Mouse (Mus musculus) embryonic facial prominence, embryonic 14.5 days (tissue): Measurements from ENCODE around the gene Gm48551. TPM values are rescaled to one million over a fixed set of nuclear protein-coding genes. Genes with fewer than 3 reads are reported as not detected.

ENCODE experiments used
- ATAC-seq: fragments of 200-750 bp; cut with Nextera tagmentation; 2 replicates; pipeline ENCODE4 v1.8.0; 2017; ENCODE audit warnings: low read depth, moderate number of reproducible peaks, moderate TSS enrichment
- DNase-seq: peaks from one replicate; pipeline ENCODE4 v3.0.0-alpha.2; 2015; ENCODE audit warnings: low spot score
- H3K27ac ChIP-seq: fragments of 300-500 bp; sonication (generic); replicated peaks from 2 replicates; pipeline ENCODE4 v1.5.1; 2014; ENCODE audit warnings: low read depth, mild to moderate bottlenecking, low read length, moderate library complexity
- H3K27me3 ChIP-seq: fragments of 300-500 bp; sonication (generic); replicated peaks from 2 replicates; pipeline ENCODE4 v1.6.1; 2014; ENCODE audit warnings: low read length; ENCODE audit not compliant: control insufficient read depth, insufficient read depth
- H3K36me3 ChIP-seq: fragments of 300-500 bp; sonication (generic); 2 replicates; pipeline ENCODE4 v1.6.1; 2014; ENCODE audit warnings: low read length, mixed read lengths; ENCODE audit not compliant: control insufficient read depth, insufficient read depth
- H3K4me1 ChIP-seq: fragments of 300-500 bp; sonication (generic); 2 replicates; pipeline ENCODE4 v1.6.1; 2014; ENCODE audit warnings: antibody characterized with exemption, low read length; ENCODE audit not compliant: control insufficient read depth, insufficient read depth
- H3K4me2 ChIP-seq: fragments of 300-500 bp; sonication (generic); 2 replicates; pipeline ENCODE4 v1.6.1; 2014; ENCODE audit warnings: low read depth, mild to moderate bottlenecking, low read length, moderate library complexity, mixed read lengths
- H3K4me3 ChIP-seq: fragments of 300-500 bp; sonication (generic); 2 replicates; pipeline ENCODE4 v1.5.1; 2014; ENCODE audit warnings: low read depth, mild to moderate bottlenecking, low read length
- H3K9ac ChIP-seq: fragments of 300-500 bp; sonication (generic); 2 replicates; pipeline ENCODE4 v1.6.1; 2014; ENCODE audit warnings: low read depth, mild to moderate bottlenecking, low read length, moderate library complexity, mixed read lengths
- H3K9me3 ChIP-seq: fragments of 300-500 bp; sonication (generic); 2 replicates; pipeline ENCODE4 v1.6.1; 2016; ENCODE audit warnings: low read length; ENCODE audit not compliant: control insufficient read depth
- WGBS: fragments of 180-500 bp; shearing (Covaris S2); extraction: QIAGEN DNeasy Blood & Tissue Kit; methylation state at CpG from one replicate; pipeline ENCODE4 v1.1.7; 2014; 5-methylcytosine and 5-hydroxymethylcytosine counted together
- polyA plus RNA-seq: library from polyadenylated mRNA; unstranded; fragments of >200 nt; fragmentation: Nextera tagmentation; extraction: Ambion mirVana; gene quantifications from 2 replicates; pipeline ENCODE4 v1.2.1, GENCODE M21; 2014

Gene Gm48551
- polyA plus RNA-seq, 1 experiment from 2014 or later = 2.6 TPM

DNA sequence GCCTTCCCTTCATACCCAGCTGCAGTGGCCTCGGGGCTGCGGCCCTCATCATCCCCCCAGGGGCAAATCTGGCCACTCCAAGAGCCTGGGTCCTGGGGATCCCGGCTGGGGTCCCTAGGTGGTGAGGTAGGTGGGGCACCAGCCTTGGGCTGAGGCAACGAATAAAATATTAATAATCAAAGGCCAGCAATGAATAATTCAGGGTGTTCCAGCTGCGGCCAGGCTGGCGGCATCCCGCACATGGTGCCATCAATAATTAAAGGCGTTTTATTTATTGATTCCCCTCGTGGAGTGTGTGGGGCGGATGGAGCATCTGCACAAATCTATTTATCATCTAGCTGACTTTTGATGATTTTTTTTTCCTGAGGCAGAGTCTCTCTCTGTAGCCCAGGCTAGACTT, 19.2 kb downstream of the Gm48551 start:
- Histone ChIP-seq H3K27me3 (no peaks in the 10 kb centered on the region), H3K4me3 (no peak overlapping the region), H3K27ac (peak overlapping the region; percentile 82), H3K9me3 (no peaks in the 10 kb centered on the region), H3K4me2 (no peak overlapping the region), H3K9ac (peak overlapping the region; percentile 47; the same call in 1 of the 2 replicates), H3K4me1 (peaks cover 42% of the 10 kb centered on the region), H3K36me3 (peaks cover 85% of the 10 kb centered on the region)
- DNase-seq (no peak), ATAC-seq (no peak)
- 67% methylated on average over 10 of the region's 10 CpGs for WGBS

GRCm38 (mm10) chr10:81404082-81404481, 19.8 kb downstream of the Gm48551 start:
- Histone ChIP-seq H3K27ac (no peak overlapping the region), H3K9me3 (no peaks in the 10 kb centered on the region), H3K9ac (no peak overlapping the region), H3K4me1 (peaks cover 46% of the 10 kb centered on the region), H3K36me3 (peaks cover 87% of the 10 kb centered on the region), H3K27me3 (no peaks in the 10 kb centered on the region), H3K4me3 (no peak overlapping the region), H3K4me2 (no peak overlapping the region)
- DNase-seq (no peak), ATAC-seq (no peak)
- WGBS = 30% methylated on average over 6 of the region's 9 CpGs

GRCm38 (mm10) chr10:81404720-81405119, 20.5 kb downstream of the Gm48551 start:
- no peak overlapping the region for H3K4me3 ChIP-seq
- no peak overlapping the region for H3K27ac ChIP-seq
- H3K27me3 ChIP-seq = no peaks in the 10 kb centered on the region
- WGBS = 60% methylated on average over 16 of the region's 18 CpGs
- H3K4me1 ChIP-seq = peaks cover 51% of the 10 kb centered on the region
- no peak overlapping the region for H3K4me2 ChIP-seq
- H3K9ac ChIP-seq = no peak overlapping the region
- peaks cover 80% of the 10 kb centered on the region for H3K36me3 ChIP-seq
- DNase-seq (no peak), ATAC-seq (no peak)
- no peaks in the 10 kb centered on the region for H3K9me3 ChIP-seq

DNA sequence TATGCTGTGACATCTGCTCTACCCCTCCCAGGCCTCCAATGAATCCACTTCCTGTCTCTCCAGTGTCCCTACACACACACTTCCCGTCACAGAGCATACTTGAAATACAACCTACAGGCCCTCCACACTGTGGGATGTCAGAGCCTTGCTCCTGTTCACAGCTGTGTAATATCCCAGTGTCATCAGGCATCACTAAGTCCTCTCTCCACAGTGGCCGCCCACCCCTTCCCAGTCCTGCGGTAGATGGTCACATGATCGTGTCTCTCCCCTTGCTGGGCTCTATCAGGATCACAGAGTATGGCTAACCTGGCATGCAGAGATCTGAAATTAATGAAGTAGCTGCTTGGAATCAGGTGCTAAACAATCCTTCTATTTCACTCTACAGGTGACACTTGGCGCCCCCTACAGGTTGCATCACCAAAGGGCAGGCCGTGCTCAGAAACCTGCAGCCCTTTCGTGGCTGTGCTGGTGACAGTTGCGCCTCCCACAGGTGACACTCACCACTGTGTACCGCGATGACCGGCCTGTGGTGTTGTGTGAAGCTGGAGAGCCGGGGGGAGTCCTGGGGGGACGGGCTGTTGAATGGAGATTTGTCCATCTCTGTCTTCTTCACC, 21.4 kb downstream of the Gm48551 start:
- Histone ChIP-seq H3K36me3 (peaks cover 71% of the 10 kb centered on the region), H3K4me2 (no peak overlapping the region), H3K4me3 (no peak overlapping the region), H3K27me3 (no peaks in the 10 kb centered on the region), H3K9me3 (no peaks in the 10 kb centered on the region), H3K27ac (no peak overlapping the region), H3K4me1 (peaks cover 52% of the 10 kb centered on the region), H3K9ac (no peak overlapping the region)
- ATAC-seq (no peak), DNase-seq (no peak)
- WGBS = 46% methylated on average over 13 of the region's 13 CpGs

DNA sequence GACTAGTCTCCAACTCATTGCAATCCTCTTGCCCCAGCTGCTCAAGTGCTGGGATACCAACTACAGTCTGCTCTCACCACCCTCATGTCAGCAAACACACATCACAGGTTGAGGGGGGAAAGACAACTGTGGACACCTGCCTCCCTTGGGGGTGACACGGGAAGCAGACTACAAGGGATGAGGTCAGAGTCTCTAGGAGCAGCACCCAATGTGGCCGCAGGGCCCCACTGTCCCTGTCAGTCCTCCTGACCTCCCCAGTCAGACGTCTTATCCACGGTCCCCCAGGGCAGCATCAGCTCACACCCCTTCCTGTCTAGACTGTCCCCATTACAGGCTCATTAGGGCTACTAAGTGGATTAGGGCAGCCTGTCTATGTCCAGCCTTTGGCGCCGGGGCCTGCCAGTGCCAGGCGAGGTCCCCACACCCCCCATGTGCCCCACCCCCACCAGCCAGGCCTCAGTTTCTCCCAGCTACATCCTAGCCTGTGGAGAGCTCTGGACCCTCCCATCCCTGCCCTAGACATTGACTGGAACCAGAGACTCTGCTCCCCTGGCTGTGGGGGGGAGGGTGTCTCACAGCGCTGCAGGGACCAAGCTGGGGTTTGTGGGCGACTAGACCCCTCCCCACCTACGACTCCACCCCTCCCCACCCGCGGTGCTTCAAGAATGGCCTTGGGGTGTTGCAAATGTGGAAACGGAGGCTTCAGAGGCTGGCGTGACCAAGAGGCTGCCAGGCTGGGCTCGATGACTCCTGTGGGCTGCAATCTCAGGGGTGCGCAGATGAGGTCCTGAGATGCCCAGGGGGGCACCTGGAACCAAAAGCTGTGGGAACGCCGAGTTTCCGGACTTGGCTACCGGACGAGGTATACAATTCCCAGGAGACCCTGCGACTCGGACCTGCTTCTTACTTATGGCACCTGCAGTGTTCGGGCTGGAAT, 22.5 kb downstream of the Gm48551 start:
- Histone ChIP-seq H3K4me3 (peak overlapping the region; percentile 9; the same call in 1 of the 2 replicates), H3K4me1 (peaks cover 51% of the 10 kb centered on the region), H3K4me2 (peak overlapping the region; percentile 41), H3K27me3 (no peaks in the 10 kb centered on the region), H3K9ac (peak overlapping the region; percentile 41; the same call in 1 of the 2 replicates), H3K9me3 (no peaks in the 10 kb centered on the region), H3K36me3 (peaks cover 64% of the 10 kb centered on the region), H3K27ac (no peak overlapping the region)
- no peak for DNase-seq
- WGBS = 29% methylated on average over 17 of the region's 24 CpGs
- no peak for ATAC-seq

DNA sequence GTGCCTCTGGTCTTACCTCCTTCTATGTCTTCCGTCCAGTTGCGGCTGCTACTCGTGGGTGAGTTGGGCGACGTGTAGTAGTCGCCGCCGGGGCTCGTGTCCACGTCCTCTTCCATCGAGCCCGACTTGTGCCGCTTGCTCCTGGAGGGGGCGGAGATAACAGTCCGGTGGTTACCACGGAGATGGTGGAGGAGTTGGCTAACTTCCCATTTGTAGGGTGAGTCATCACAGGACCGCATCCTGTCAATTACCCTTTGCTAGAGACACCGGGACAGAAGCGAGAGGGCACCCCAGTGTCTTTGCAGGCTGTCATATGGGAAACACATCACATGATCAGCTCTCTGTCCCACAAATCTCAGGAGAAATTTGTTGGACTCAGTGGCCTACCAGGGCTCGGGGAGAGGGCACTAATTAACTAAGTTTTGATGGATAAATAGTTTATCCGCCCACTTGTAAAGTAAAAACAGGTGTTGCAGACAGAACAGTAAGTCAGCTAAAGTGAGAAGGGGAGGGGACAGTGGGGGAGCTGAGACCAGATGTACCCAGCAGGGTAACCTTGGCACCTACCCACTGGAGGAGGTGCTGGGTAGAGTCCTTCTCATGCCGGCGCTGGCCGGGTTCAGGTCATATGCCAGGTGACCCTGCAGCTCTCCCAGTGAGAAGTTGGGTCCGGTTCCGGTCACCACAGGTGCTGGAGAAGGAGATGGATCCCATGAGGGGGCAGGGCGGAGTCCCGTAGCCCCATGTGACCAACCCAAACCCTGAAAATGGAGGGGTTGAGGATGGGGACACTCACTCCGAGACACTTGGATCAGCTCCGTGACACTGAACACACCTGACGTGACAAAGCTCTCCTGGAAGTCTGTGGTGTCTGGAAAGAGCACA, 23.5 kb downstream of the Gm48551 start:
- peak overlapping the region; percentile 46; the same call in 1 of the 2 replicates for H3K27ac ChIP-seq
- peak; percentile 15; the same call in 1 of the 2 replicates for ATAC-seq
- peak; percentile 93 for DNase-seq
- H3K4me1 ChIP-seq = peaks cover 50% of the 10 kb centered on the region
- H3K4me3 ChIP-seq = peak overlapping the region; percentile 9; the same call in 1 of the 2 replicates
- peak overlapping the region; percentile 41 for H3K4me2 ChIP-seq
- 23% methylated on average over 31 of the region's 31 CpGs for WGBS
- H3K9me3 ChIP-seq = no peaks in the 10 kb centered on the region
- no peaks in the 10 kb centered on the region for H3K27me3 ChIP-seq
- H3K9ac ChIP-seq = peak overlapping the region; percentile 41; the same call in 1 of the 2 replicates
- peaks cover 67% of the 10 kb centered on the region for H3K36me3 ChIP-seq

GRCm38 (mm10) chr10:81408424-81408729, 24.1 kb downstream of the Gm48551 start:
- no peaks in the 10 kb centered on the region for H3K9me3 ChIP-seq
- no peak overlapping the region for H3K4me2 ChIP-seq
- peaks cover 48% of the 10 kb centered on the region for H3K4me1 ChIP-seq
- WGBS = 61% methylated on average over 13 of the region's 13 CpGs
- H3K36me3 ChIP-seq = peaks cover 67% of the 10 kb centered on the region
- no peak overlapping the region for H3K4me3 ChIP-seq
- ATAC-seq (no peak), DNase-seq (no peak)
- H3K27me3 ChIP-seq = no peaks in the 10 kb centered on the region
- no peak overlapping the region for H3K27ac ChIP-seq
- H3K9ac ChIP-seq = no peak overlapping the region

DNA sequence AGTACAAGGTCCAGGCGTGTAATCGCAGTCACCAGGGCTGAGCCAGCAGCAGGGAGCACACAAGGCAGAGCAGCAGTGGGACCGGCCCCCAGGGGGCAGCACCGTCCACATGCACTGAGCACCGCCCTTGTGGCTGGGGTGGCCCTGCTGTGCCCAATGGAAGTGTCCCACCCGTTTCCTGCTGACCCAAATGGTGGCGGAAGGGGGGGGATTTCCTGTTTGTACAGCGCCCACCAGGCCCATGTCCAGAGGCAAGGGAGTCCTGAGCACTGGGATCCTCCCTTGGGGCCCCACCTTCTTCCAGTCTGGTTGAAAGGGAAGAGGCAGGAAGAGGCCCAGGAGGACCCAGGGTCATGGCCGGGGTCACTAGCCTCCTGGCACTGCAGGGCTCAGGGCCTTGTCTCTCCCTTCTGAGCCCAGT, 24.6 kb downstream of the Gm48551 start:
- WGBS = 23% methylated on average over 6 of the region's 9 CpGs
- H3K36me3 ChIP-seq = peaks cover 63% of the 10 kb centered on the region
- H3K9ac ChIP-seq = no peak overlapping the region

More for the DNA sequence above, 24.6 kb downstream of the Gm48551 start:
- Histone ChIP-seq H3K4me1 (peaks cover 51% of the 10 kb centered on the region), H3K4me2 (no peak overlapping the region), H3K9me3 (no peaks in the 10 kb centered on the region), H3K4me3 (no peak overlapping the region), H3K27me3 (no peaks in the 10 kb centered on the region), H3K27ac (no peak overlapping the region)
- ATAC-seq (peak; percentile 23; the same call in 1 of the 2 replicates), DNase-seq (peak; percentile 77)
